Mouse (Mus musculus) v-Abl transformed pro-B cells (cell line): Measurements from ENCODE around the gene Trex1.

Experiments
- in situ Hi-C, 2 experiments: fragments of 400-800 bp; cut with MboI; formaldehyde crosslinking; loops; one replicate each; pipeline ENCODE4 v1.15.1; 2025; ENCODE audit not compliant: unreplicated experiment in 2 of 2

The Trex1 gene

GRCm38 (mm10) chr9:109028919-109029318 lies 30.6 kb downstream of the Trex1 start:
- in situ Hi-C loops: no loop called here

GRCm38 (mm10) chr9:109028421-109028820 lies 31.1 kb downstream of the Trex1 start:
- in situ Hi-C loops: no loop called here

- in situ Hi-C loops: no loop called here
Observed at GRCm38 (mm10) chr9:109027521-109027920, 32.0 kb downstream of the Trex1 start.

GRCm38 (mm10) chr9:109022866-109023685 lies 36.5 kb downstream of the Trex1 start:
- in situ Hi-C loops: no loop called here

- in situ Hi-C loops: no loop called here
Observed at GRCm38 (mm10) chr9:109021428-109021827, 38.1 kb downstream of the Trex1 start.

GRCm38 (mm10) chr9:109016973-109017604 lies 42.4 kb downstream of the Trex1 start:
- in situ Hi-C loops: no loop called here

- in situ Hi-C loops: no loop called here
Observed at GRCm38 (mm10) chr9:109015397-109015796, 44.1 kb downstream of the Trex1 start.

GRCm38 (mm10) chr9:109010316-109010690 lies 49.2 kb downstream of the Trex1 start:
- in situ Hi-C loops: no loop called here

- in situ Hi-C loops: loop anchor here (5.0 to 10.0 kb wide), 5 partner anchors 113 to 1065 kb away; partner anchors contain the start of gene Nme6 (in 1 of the 2)
Observed at GRCm38 (mm10) chr9:109009636-109010315, 49.8 kb downstream of the Trex1 start.

- in situ Hi-C loops: loop anchor here (5.0 to 10.0 kb wide), 5 partner anchors 113 to 1066 kb away; partner anchors contain the start of gene Nme6 (in 1 of the 2)
Observed at GRCm38 (mm10) chr9:109008994-109009635, 50.4 kb downstream of the Trex1 start.

GRCm38 (mm10) chr9:109008081-109008480 lies 51.5 kb downstream of the Trex1 start:
- in situ Hi-C loops: loop anchor here (5.0 to 10.0 kb wide), 5 partner anchors 114 to 1067 kb away; partner anchors contain the start of gene Nme6 (in 1 of the 2)
